Mouse (Mus musculus) thymus, postnatal 0 days (tissue): Measurements from ENCODE around the gene Lmna. TPM values are rescaled to one million over a fixed set of nuclear protein-coding genes. Genes with fewer than 3 reads are reported as not detected.

Experiments
- DNase-seq: peaks from one replicate; pipeline ENCODE4 v3.0.0-alpha.2; 2015; ENCODE audit warnings: low spot score
- polyA plus RNA-seq: library from polyadenylated mRNA; unstranded; fragments of >200 nt; fragmentation: Nextera tagmentation; extraction: Ambion mirVana; gene quantifications from 2 replicates; pipeline ENCODE4 v1.2.1, GENCODE M21; 2015

The Lmna gene
- polyA plus RNA-seq, 1 experiment from 2014 or later: 43.8 TPM

- no peak for DNase-seq
These were observed 33.4 kb downstream of the Lmna start for GRCm38 (mm10) chr3:88476403-88476802.

- no peak for DNase-seq
These were observed 36.2 kb downstream of the Lmna start for GRCm38 (mm10) chr3:88473571-88473970.

GRCm38 (mm10) chr3:88473020-88473419 is 36.7 kb downstream of the Lmna start:
- DNase-seq: no peak

- no peak for DNase-seq
These were observed 38.7 kb downstream of the Lmna start for GRCm38 (mm10) chr3:88470943-88471479.

GRCm38 (mm10) chr3:88469466-88469865 is 40.3 kb downstream of the Lmna start:
- DNase-seq: no peak

- peak; percentile 87 for DNase-seq
These were observed 42.5 kb downstream of the Lmna start for GRCm38 (mm10) chr3:88467116-88467824.

- DNase-seq: no peak
These were observed 44.6 kb downstream of the Lmna start for GRCm38 (mm10) chr3:88465127-88465526.

- DNase-seq: no peak
These were observed 45.3 kb downstream of the Lmna start for GRCm38 (mm10) chr3:88464425-88464824.

- DNase-seq: no peak
These were observed 48.6 kb downstream of the Lmna start, which contains the start of gene Sema4a for GRCm38 (mm10) chr3:88460983-88461696. Sema4a (minus strand) TSS chr3:88461182.

GRCm38 (mm10) chr3:88460029-88460428 is 49.7 kb downstream of the Lmna start:
- no peak for DNase-seq

GRCm38 (mm10) chr3:88458778-88459219 is 51.0 kb downstream of the Lmna start:
- no peak for DNase-seq

GRCm38 (mm10) chr3:88456746-88457532 is 52.8 kb downstream of the Lmna start:
- no peak for DNase-seq

- DNase-seq: no peak
These were observed 53.4 kb downstream of the Lmna start for GRCm38 (mm10) chr3:88456313-88456712.

- no peak for DNase-seq
These were observed 54.0 kb downstream of the Lmna start for GRCm38 (mm10) chr3:88455588-88456264.

- DNase-seq: no peak
These were observed 54.8 kb downstream of the Lmna start for GRCm38 (mm10) chr3:88454762-88455587.

- DNase-seq: peak; percentile 73
These were observed 55.8 kb downstream of the Lmna start for GRCm38 (mm10) chr3:88453986-88454385.

GRCm38 (mm10) chr3:88453369-88453768 is 56.4 kb downstream of the Lmna start:
- DNase-seq: peak; percentile 67

GRCm38 (mm10) chr3:88452716-88453115 is 57.0 kb downstream of the Lmna start:
- DNase-seq: no peak

GRCm38 (mm10) chr3:88452246-88452645 is 57.5 kb downstream of the Lmna start:
- DNase-seq: peak; percentile 59
